Mouse (Mus musculus) heart, postnatal 0 days (tissue): ENCODE results near the gene Hoxd8. TPM values are rescaled to one million over a fixed set of nuclear protein-coding genes. Genes with fewer than 3 reads are reported as not detected.

ENCODE experiments used
- ATAC-seq: fragments of 200-750 bp; cut with Nextera tagmentation; 2 replicates; pipeline ENCODE4 v1.8.0; 2017; ENCODE audit warnings: low read depth, moderate number of reproducible peaks, moderate library complexity; ENCODE audit not compliant: insufficient read depth
- DNase-seq: peaks from one replicate; pipeline ENCODE4 v3.0.0-alpha.2; 2016; ENCODE audit warnings: low spot score
- H3K27ac ChIP-seq: fragments of 300-500 bp; sonication (generic); 2 replicates; pipeline ENCODE4 v1.5.1; 2014; ENCODE audit warnings: low read depth, mild to moderate bottlenecking
- H3K27me3 ChIP-seq: fragments of 300-500 bp; sonication (generic); 2 replicates; pipeline ENCODE4 v1.6.1; 2014; ENCODE audit warnings: low read length, mixed read lengths; ENCODE audit not compliant: control insufficient read depth, insufficient read depth
- H3K36me3 ChIP-seq: fragments of 300-500 bp; sonication (generic); replicated peaks from 2 replicates; pipeline ENCODE4 v1.6.1; 2014; ENCODE audit warnings: low read length, mixed read lengths; ENCODE audit not compliant: control insufficient read depth, insufficient read depth
- H3K4me1 ChIP-seq: fragments of 300-500 bp; sonication (generic); 2 replicates; pipeline ENCODE4 v1.6.1; 2014; ENCODE audit warnings: antibody characterized with exemption; ENCODE audit not compliant: control insufficient read depth, insufficient read depth
- H3K4me2 ChIP-seq: fragments of 300-500 bp; sonication (generic); 2 replicates; pipeline ENCODE4 v1.6.1; 2014; ENCODE audit warnings: low read depth, mild to moderate bottlenecking, low read length, moderate library complexity
- H3K4me3 ChIP-seq: fragments of 300-500 bp; sonication (generic); 2 replicates; pipeline ENCODE4 v1.5.1; 2014; ENCODE audit warnings: low read depth, low read length
- H3K9ac ChIP-seq: fragments of 300-500 bp; sonication (generic); replicated peaks from 2 replicates; pipeline ENCODE4 v1.6.1; 2014; ENCODE audit warnings: low read depth, low read length, mixed read lengths
- H3K9me3 ChIP-seq: fragments of 300-500 bp; sonication (generic); replicated peaks from 2 replicates; pipeline ENCODE4 v1.6.1; 2016; ENCODE audit warnings: low read length; ENCODE audit not compliant: control insufficient read depth
- CTCF ChIP-seq: IDR thresholded peaks from 2 replicates; pipeline ENCODE4 v1.5.1; 2016; ENCODE audit warnings: antibody characterized with exemption, control low read depth, low read depth
- EP300 ChIP-seq: IDR thresholded peaks from 2 replicates; pipeline ENCODE4 v1.6.1; 2016; ENCODE audit warnings: antibody characterized with exemption, low read depth
- WGBS: fragments of 180-500 bp; shearing (Covaris S2); extraction: QIAGEN DNeasy Blood & Tissue Kit; methylation state at CpG from one replicate; pipeline ENCODE4 v1.1.7; 2014; 5-methylcytosine and 5-hydroxymethylcytosine counted together
- polyA plus RNA-seq: library from polyadenylated mRNA; unstranded; fragments of >200 nt; fragmentation: Nextera tagmentation; extraction: Ambion mirVana; gene quantifications from 2 replicates; pipeline ENCODE4 v1.2.1, GENCODE M21; 2015
- total RNA-seq: library from RNA; depleted of rRNA; stranded (reverse); fragments of >200 nt; gene quantifications from 2 replicates; pipeline ENCODE4 v1.2.3, GENCODE M21; 2014; ENCODE audit warnings: low replicate concordance

Gene Hoxd8
- total and polyA plus RNA-seq, 2 experiments from 2014 or later: 0.23 to 1.5 TPM

DNA sequence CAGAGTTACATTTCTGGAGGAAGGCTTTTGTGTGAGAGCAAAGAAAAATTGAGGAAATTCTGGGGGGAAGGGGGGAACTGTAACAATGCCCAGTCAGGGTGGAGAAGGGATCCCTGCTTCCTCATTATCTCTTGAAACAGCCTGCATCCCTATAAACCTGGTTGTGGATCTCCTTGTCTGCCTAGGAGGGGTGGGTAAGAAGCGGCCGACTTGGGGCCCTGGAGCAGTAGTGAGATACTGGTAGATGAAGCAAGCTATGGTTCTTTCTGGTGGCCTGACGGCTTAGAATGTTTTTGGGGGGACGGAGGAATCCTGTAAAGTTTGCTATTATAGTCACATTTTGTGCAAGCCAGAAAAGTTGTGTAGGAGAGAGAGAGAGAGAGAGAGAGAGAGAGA is 11.0 kb upstream of the Hoxd8 start:
- TF ChIP-seq EP300 (no peak), CTCF (no peak)
- Histone ChIP-seq H3K27me3 (peaks cover 99% of the 10 kb centered on the region), H3K9me3 (no peaks in the 10 kb centered on the region), H3K4me3 (no peak overlapping the region), H3K4me2 (no peak overlapping the region), H3K9ac (no peak overlapping the region), H3K27ac (no peak overlapping the region), H3K36me3 (no peaks in the 10 kb centered on the region), H3K4me1 (no peaks in the 10 kb centered on the region)
- DNase-seq: no peak
- WGBS: 19% methylated on average over 4 of the region's 4 CpGs
- no peak for ATAC-seq

GRCm38 (mm10) chr2:74694066-74694465 is 10.3 kb upstream of the Hoxd8 start:
- 3% methylated on average over 16 of the region's 16 CpGs for WGBS
- no peak for DNase-seq
- H3K4me1 ChIP-seq: no peaks in the 10 kb centered on the region
- TF ChIP-seq EP300: no peak
- TF ChIP-seq CTCF: no peak
- H3K9me3 ChIP-seq: no peaks in the 10 kb centered on the region
- no peak for ATAC-seq
- no peak overlapping the region for H3K27ac ChIP-seq
- peaks cover 99% of the 10 kb centered on the region for H3K27me3 ChIP-seq
- H3K4me3 ChIP-seq: no peak overlapping the region
- no peak overlapping the region for H3K4me2 ChIP-seq
- no peak overlapping the region for H3K9ac ChIP-seq
- H3K36me3 ChIP-seq: no peaks in the 10 kb centered on the region

DNA sequence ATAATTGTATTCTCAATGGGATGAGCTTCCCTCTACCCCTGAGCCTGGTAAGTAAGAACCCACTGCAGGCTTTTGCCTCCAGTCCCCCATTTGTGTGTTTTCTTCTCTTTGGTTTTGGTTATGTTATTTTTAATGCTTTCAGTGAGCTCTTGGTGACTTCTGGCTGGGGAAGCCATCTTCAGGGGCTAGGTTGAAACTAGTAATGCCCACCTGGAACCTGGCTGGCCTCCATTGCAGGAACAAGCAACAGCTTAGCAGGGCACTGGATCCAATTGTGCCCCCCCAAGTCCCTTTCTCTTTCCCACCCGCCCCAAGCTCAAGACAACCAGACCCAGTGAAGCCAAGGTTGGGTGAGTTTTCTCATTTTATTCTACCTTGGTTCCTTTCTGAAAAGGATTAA is 9.0 kb upstream of the Hoxd8 start:
- TF ChIP-seq EP300 (no peak), CTCF (no peak)
- no peak overlapping the region for H3K27ac ChIP-seq
- no peak overlapping the region for H3K4me2 ChIP-seq
- H3K36me3 ChIP-seq: no peaks in the 10 kb centered on the region
- ATAC-seq (no peak), DNase-seq (no peak)
- no peaks in the 10 kb centered on the region for H3K9me3 ChIP-seq
- no peaks in the 10 kb centered on the region for H3K4me1 ChIP-seq
- 0% methylated on average over 1 of the region's 1 CpGs for WGBS
- H3K27me3 ChIP-seq: peaks cover 100% of the 10 kb centered on the region
- no peak overlapping the region for H3K4me3 ChIP-seq
- H3K9ac ChIP-seq: no peak overlapping the region

- H3K4me1 ChIP-seq: no peaks in the 10 kb centered on the region
- no peak for TF ChIP-seq CTCF
- TF ChIP-seq EP300: no peak
- no peak overlapping the region for H3K9ac ChIP-seq
- H3K4me2 ChIP-seq: no peak overlapping the region
- ATAC-seq (no peak), DNase-seq (no peak)
- WGBS: 4% methylated on average over 7 of the region's 7 CpGs
- H3K36me3 ChIP-seq: no peaks in the 10 kb centered on the region
- no peak overlapping the region for H3K4me3 ChIP-seq
- H3K9me3 ChIP-seq: no peaks in the 10 kb centered on the region
- no peak overlapping the region for H3K27ac ChIP-seq
- peaks cover 100% of the 10 kb centered on the region for H3K27me3 ChIP-seq
Observed at GRCm38 (mm10) chr2:74695813-74696430, 8.5 kb upstream of the Hoxd8 start.

DNA sequence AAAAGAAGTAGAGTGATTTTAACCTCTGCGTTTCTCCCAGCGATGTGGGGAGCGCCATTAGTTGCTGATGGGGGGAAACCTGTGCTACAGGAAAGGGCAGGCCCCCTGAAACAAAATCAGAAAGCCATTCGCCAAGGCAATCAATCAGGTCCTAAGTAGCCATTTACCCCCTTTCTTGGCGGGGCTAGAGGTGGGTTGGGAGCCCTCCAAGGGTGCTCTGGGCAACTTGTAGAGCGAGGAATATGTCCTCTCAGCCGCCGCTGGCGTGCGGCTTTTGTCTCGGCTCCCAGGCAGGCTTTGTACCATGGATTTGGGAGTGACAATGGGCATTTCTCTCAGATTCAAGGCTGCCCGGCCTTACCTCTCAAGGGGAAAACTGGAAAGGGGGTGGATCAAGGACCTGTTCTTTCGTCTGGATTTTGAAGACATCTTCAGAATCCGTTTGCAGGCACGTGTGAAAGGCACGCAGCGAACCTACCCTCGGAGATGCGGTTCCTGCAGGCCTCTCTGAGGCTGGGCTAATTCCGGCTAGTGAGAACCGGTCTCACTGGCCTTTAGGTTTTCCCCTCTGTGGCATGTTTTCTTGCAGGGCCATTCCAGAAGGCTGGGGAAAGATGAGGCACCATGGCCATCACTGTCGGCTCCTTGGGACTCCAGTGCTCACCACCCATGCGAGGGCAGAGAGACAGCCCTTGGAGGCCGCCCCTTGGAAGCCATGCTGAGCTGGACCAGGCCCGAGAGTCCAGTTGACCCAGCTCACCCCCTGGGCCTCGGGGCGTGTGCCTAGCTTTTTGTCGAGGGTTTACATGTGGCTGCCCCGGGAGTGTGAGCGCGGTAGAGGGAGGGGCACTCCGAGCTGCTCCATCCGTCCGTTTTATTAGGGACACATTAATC is 7.7 kb upstream of the Hoxd8 start:
- H3K4me1 ChIP-seq: no peaks in the 10 kb centered on the region
- ATAC-seq (no peak), DNase-seq (no peak)
- no peak for TF ChIP-seq CTCF
- TF ChIP-seq EP300: no peak
- 5% methylated on average over 34 of the region's 34 CpGs for WGBS
- no peak overlapping the region for H3K4me3 ChIP-seq
- no peak overlapping the region for H3K9ac ChIP-seq
- peaks cover 100% of the 10 kb centered on the region for H3K27me3 ChIP-seq
- H3K9me3 ChIP-seq: no peaks in the 10 kb centered on the region
- no peak overlapping the region for H3K4me2 ChIP-seq
- no peak overlapping the region for H3K27ac ChIP-seq
- no peaks in the 10 kb centered on the region for H3K36me3 ChIP-seq
